Mouse (Mus musculus) kidney, embryonic 15.5 days (tissue): ENCODE measurements around the gene Gm10406. TPM values are rescaled to one million over a fixed set of nuclear protein-coding genes. Genes with fewer than 3 reads are reported as not detected.
"Not testable (repeated sequence)": the region's sequence is repeated elsewhere in the genome, so short reads cannot be mapped to it uniquely, and the experiment has no call there.

Source experiments
- ATAC-seq: fragments of 200-750 bp; cut with Nextera tagmentation; replicated peaks from 2 replicates; pipeline ENCODE4 v1.8.0; 2017; ENCODE audit warnings: moderate TSS enrichment; ENCODE audit not compliant: low FRiP score
- H3K27ac ChIP-seq: fragments of 300-500 bp; sonication (generic); 2 replicates; pipeline ENCODE4 v1.5.1; 2015; ENCODE audit warnings: mild to moderate bottlenecking, inconsistent platforms
- H3K27me3 ChIP-seq: fragments of 300-500 bp; sonication (generic); 2 replicates; pipeline ENCODE4 v1.6.1; 2015; ENCODE audit warnings: inconsistent platforms
- H3K36me3 ChIP-seq: fragments of 300-500 bp; sonication (generic); 2 replicates; pipeline ENCODE4 v1.6.1; 2015; ENCODE audit warnings: inconsistent platforms
- H3K4me1 ChIP-seq: fragments of 300-500 bp; sonication (generic); 2 replicates; pipeline ENCODE4 v1.6.1; 2015; ENCODE audit warnings: inconsistent platforms
- H3K4me2 ChIP-seq: fragments of 300-500 bp; sonication (generic); 2 replicates; pipeline ENCODE4 v1.6.1; 2015; ENCODE audit warnings: moderate library complexity, mild to moderate bottlenecking, inconsistent platforms
- H3K4me3 ChIP-seq: fragments of 300-500 bp; sonication (generic); replicated peaks from 2 replicates; pipeline ENCODE4 v1.5.1; 2015; ENCODE audit warnings: mild to moderate bottlenecking, inconsistent platforms
- H3K9ac ChIP-seq: fragments of 300-500 bp; sonication (generic); 2 replicates; pipeline ENCODE4 v1.6.1; 2015; ENCODE audit warnings: mild to moderate bottlenecking, inconsistent platforms
- H3K9me3 ChIP-seq: fragments of 300-500 bp; sonication (generic); replicated peaks from 2 replicates; pipeline ENCODE4 v1.6.1; 2016; ENCODE audit warnings: inconsistent platforms
- WGBS: fragments of 180-500 bp; shearing (Covaris S2); methylation state at CpG from one replicate; pipeline ENCODE4 v1.1.7; 2015; ENCODE audit warnings: mixed read lengths; 5-methylcytosine and 5-hydroxymethylcytosine counted together
- polyA plus RNA-seq: library from polyadenylated mRNA; unstranded; fragments of >200 nt; fragmentation: Nextera tagmentation; extraction: Ambion mirVana; gene quantifications from 2 replicates; pipeline ENCODE4 v1.2.1, GENCODE M21; 2015

The Gm10406 gene
- polyA plus RNA-seq = 0.44 and 0.45 TPM in 2 replicates

- H3K9ac ChIP-seq = 0 out of 2 replicates have a peak within 1 kb of the TSS, but pooled peaks have one; percentile 29
- H3K27ac ChIP-seq, H3K9me3 ChIP-seq, H3K27me3 ChIP-seq, H3K36me3 ChIP-seq, H3K4me1 ChIP-seq, ATAC-seq: not testable (repeated sequence)
- H3K4me2 ChIP-seq = peak within 1 kb of the TSS; percentile 88
- WGBS = 1% methylated on average over 46 of the region's 70 CpGs
- peak within 1 kb of the TSS; percentile 48 for H3K4me3 ChIP-seq
These were observed at the start of gene Gm10406 for GRCm38 (mm10) chr14:7026781-7027749. Gm10406 (minus strand) TSS chr14:7027449.

GRCm38 (mm10) chr14:7044870-7045269 is 17.6 kb upstream of the Gm10406 start, which contains the start of gene Gm3685:
Gm3685 (minus strand) TSS chr14:7044970.
- no CpG with 5 or more reads among the region's 2 CpGs for WGBS
- not testable (repeated sequence) for ATAC-seq

GRCm38 (mm10) chr14:7026274-7026673 is 975 bp downstream of the Gm10406 start:
- ATAC-seq, H3K27ac ChIP-seq, H3K36me3 ChIP-seq, H3K4me1 ChIP-seq, H3K9me3 ChIP-seq, H3K9ac ChIP-seq, H3K4me3 ChIP-seq, H3K27me3 ChIP-seq: not testable (repeated sequence)
- 11% methylated on average over 9 of the region's 9 CpGs for WGBS
- H3K4me2 ChIP-seq = peak overlapping the region; percentile 88

More at GRCm38 (mm10) chr14:7044870-7045269, 17.6 kb upstream of the Gm10406 start, which contains the start of gene Gm3685:
- H3K9me3 ChIP-seq, H3K9ac ChIP-seq, H3K27ac ChIP-seq, H3K4me2 ChIP-seq, H3K4me3 ChIP-seq, H3K27me3 ChIP-seq, H3K36me3 ChIP-seq, H3K4me1 ChIP-seq: not testable (repeated sequence)

- H3K27me3 ChIP-seq, H3K4me2 ChIP-seq, H3K36me3 ChIP-seq, H3K27ac ChIP-seq, H3K9ac ChIP-seq, ATAC-seq, H3K4me1 ChIP-seq, H3K9me3 ChIP-seq, H3K4me3 ChIP-seq: not testable (repeated sequence)
- 55% methylated on average over 1 of the region's 2 CpGs for WGBS
These were observed 53.5 kb downstream of the Gm10406 start, which contains the start of gene Gm6356 for GRCm38 (mm10) chr14:6973718-6974117. Gm6356 (minus strand) TSS chr14:6973818.

Other genes starting within 250 kb of the Gm10406 start
- gene Gm3642, start 187.1 kb downstream of the Gm10406 start, polyA plus RNA-seq = not detected in 2 replicates
- gene Gm3667, start 137.5 kb downstream of the Gm10406 start, polyA plus RNA-seq = 0.36 and 0.37 TPM in 2 replicates
- gene Gm6356, start 53.6 kb downstream of the Gm10406 start, polyA plus RNA-seq = not detected in 2 replicates
- not detected in 2 replicates for gene Gm3685, start 17.5 kb upstream of the Gm10406 start, polyA plus RNA-seq
- 0.82 and 1.1 TPM in 2 replicates for gene Gm3696, start 73.2 kb upstream of the Gm10406 start, polyA plus RNA-seq
- gene Gm6676, start 98.0 kb upstream of the Gm10406 start, polyA plus RNA-seq = not detected in 2 replicates
- 3.0 and 3.5 TPM in 2 replicates for gene Gm3512, start 147.1 kb upstream of the Gm10406 start, polyA plus RNA-seq
- not detected in 2 replicates for gene Gm16434, start 167.1 kb upstream of the Gm10406 start, polyA plus RNA-seq
- not detected in 2 replicates for gene Gm3727, start 237.3 kb upstream of the Gm10406 start, polyA plus RNA-seq